8 mouse cellular contexts compared by ENCODE assay signal in the genomic region with DNA sequence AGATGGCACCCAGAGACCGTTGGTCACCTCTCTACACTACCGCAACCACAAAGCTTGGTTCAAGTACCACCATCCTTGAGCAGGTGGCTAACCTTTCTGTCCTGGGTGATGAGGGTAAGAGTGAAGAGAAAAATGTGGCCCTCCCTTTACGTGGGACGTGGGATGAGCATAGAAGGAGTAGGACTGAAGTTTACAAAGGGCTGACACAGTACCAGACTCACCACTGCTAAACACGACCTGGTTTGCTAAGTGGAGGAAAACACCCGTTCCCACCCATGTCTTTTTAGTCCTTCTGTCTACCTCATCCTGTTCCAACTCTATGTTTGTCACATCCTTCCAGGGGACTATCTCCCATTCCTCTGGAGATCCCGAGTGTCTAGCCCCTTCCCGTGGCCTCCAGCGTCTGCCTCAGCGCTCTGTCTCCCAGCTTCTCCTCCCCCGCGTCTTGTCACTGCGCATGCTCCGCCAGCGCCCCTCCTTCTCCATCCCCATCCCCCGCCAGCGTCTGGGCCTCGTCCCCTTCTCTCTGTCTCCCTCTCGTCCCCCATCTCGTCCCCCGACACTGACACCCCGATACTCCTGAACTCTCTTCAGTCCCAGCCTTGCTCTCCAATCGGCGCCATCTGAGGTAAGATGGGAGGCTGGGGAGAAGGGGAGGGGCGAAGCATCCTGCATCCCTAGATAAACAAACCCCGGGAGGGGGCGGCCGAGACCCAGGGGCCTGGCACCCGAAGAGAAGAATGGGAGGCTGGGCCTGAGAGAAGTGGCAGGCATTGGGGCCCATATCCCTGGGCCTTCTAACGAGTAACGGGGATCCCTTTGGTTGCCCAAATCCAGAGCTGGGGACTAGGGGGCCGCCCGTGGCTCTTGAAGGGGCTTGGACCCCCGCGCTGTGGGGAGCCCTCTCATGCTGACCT. TPM values are rescaled to one million over a fixed set of nuclear protein-coding genes. Genes with fewer than 3 reads are reported as not detected.
DNase-seq lines count a peak whose midpoint lies in the region; ATAC-seq and TF ChIP-seq lines count a peak whose summit lies in the region.
"Had no signal": no experiment of that assay in that cellular context is flagged by ENCODE, and none has a peak within 500 bp of the region (broad histone marks: within the 10 kb centered on the region; RNA-seq: fewer than 3 reads in every experiment).

A gene (plus strand): TSS at position 514 of the 917 bp plus-strand sequence.

- WGBS in hindbrain, embryonic 16.5 days: 7% methylated on average over 33 of the region's 35 CpGs
- WGBS in midbrain, embryonic 15.5 days: 6% methylated on average over 35 of the region's 35 CpGs

- H3K4me1 ChIP-seq in hindbrain, embryonic 16.5 days (ENCODE audit: control insufficient read depth, insufficient read depth, low read depth, low read length): peaks cover 29% of the 10 kb centered on the region
- peaks cover 38% of the 10 kb centered on the region for H3K4me1 ChIP-seq in midbrain, embryonic 15.5 days

- intact Hi-C loops in gastrocnemius, adult 2 months (cut with DNase I): no loop called here
- intact Hi-C loops in left cerebral cortex, postnatal 25 days (cut with DNase I): no loop called here

- H3K9me3 ChIP-seq in hindbrain, embryonic 16.5 days (ENCODE audit: control insufficient read depth, low read length): no peaks in the 10 kb centered on the region
- H3K9me3 ChIP-seq in midbrain, embryonic 15.5 days: no peaks in the 10 kb centered on the region

- ATAC-seq in hindbrain, embryonic 16.5 days: peak; percentile 88
- ATAC-seq in midbrain, embryonic 15.5 days (replicated peaks): peak; percentile 77

- H3K36me3 ChIP-seq in hindbrain, embryonic 16.5 days (ENCODE audit: control insufficient read depth, insufficient read depth, low read length): peaks cover 13% of the 10 kb centered on the region
- peaks cover 10% of the 10 kb centered on the region for H3K36me3 ChIP-seq in midbrain, embryonic 15.5 days (replicated peaks)

- peak within 1 kb of the TSS; percentile 68 for H3K4me3 ChIP-seq in gastrocnemius, adult 2 months
- peak within 1 kb of the TSS; percentile 59 for H3K4me3 ChIP-seq in hindbrain, embryonic 16.5 days (ENCODE audit: low read length)
- H3K4me3 ChIP-seq in midbrain, embryonic 15.5 days: peak within 1 kb of the TSS; percentile 74

- peak within 1 kb of the TSS; percentile 94 for H3K9ac ChIP-seq in hindbrain, embryonic 16.5 days (ENCODE audit: low read depth, low read length)
- H3K9ac ChIP-seq in midbrain, embryonic 15.5 days: peak within 1 kb of the TSS; percentile 97

- peak within 1 kb of the TSS; percentile 79 for H3K27ac ChIP-seq in gastrocnemius, adult 2 months
- peak within 1 kb of the TSS; percentile 86 for H3K27ac ChIP-seq in hindbrain, embryonic 16.5 days (ENCODE audit: low read depth, low read length)
- peak within 1 kb of the TSS; percentile 85 for H3K27ac ChIP-seq in midbrain, embryonic 15.5 days
- H3K27ac ChIP-seq: macrophage had no signal

- no peak for DNase-seq in adrenal gland, adult 8-10 months
- peak; percentile 89 to 91 for DNase-seq in cerebellum, postnatal 36 days
- peak; percentile 81 for DNase-seq in gastrocnemius, adult 2 months
- peak; percentile 90 to 94 for DNase-seq in left cerebral cortex, postnatal 25 days (ENCODE audit: low spot score in 2 of 2)
- peak; percentile 71 for DNase-seq in telencephalon, adult 2 months (ENCODE audit: low read depth, low spot score)

- no peaks in the 10 kb centered on the region for H3K27me3 ChIP-seq in hindbrain, embryonic 16.5 days (replicated peaks; ENCODE audit: control insufficient read depth, insufficient read depth, low read length)
- no peaks in the 10 kb centered on the region for H3K27me3 ChIP-seq in midbrain, embryonic 15.5 days (replicated peaks)

- no peak for TF ChIP-seq CTCF in gastrocnemius, adult 2 months (IDR thresholded peaks at IDR 0.05)

- peak within 1 kb of the TSS; percentile 91 for H3K4me2 ChIP-seq in hindbrain, embryonic 16.5 days (ENCODE audit: low read length)
- H3K4me2 ChIP-seq in midbrain, embryonic 15.5 days: peak within 1 kb of the TSS; percentile 81

RNA-seq across cellular contexts. Expression of the gene that starts here (rescaled TPM):
- total RNA-seq in adrenal gland, adult 8-10 months (2022): 10 to 100 TPM; 20.8 to 35.8 (median 30.0) TPM
- 1 to 10 TPM; 5.5 to 5.8 TPM for total RNA-seq in gastrocnemius, adult 2 months (2021)
- polyA plus RNA-seq in hindbrain, embryonic 16.5 days (2015; fragmentation: Nextera tagmentation; extraction: Ambion mirVana): 96.5 and 138 TPM in 2 replicates
- total RNA-seq in left cerebral cortex, postnatal 25 days (2021): 100 to 1,000 TPM; 467 to 489 TPM
- polyA plus RNA-seq in midbrain, embryonic 15.5 days (2015; fragmentation: Nextera tagmentation; extraction: Ambion mirVana): 106 and 110 TPM in 2 replicates
- polyA plus RNA-seq: macrophage had no signal

Comparison
In these comparisons a context has a peak if more than half of its experiments do, and no peak if none do; other contexts are left out.
1. RNA of the gene that starts here (total RNA-seq): 467 to 489 TPM in left cerebral cortex, postnatal 25 days; 20.8 to 35.8 TPM in adrenal gland, adult 8-10 months and 5.5 to 5.8 TPM in gastrocnemius, adult 2 months; every median in the first group is over 10 times any median in the second.
2. Peak in every context shown above with its lines, with median percentiles within 50 percentile points of each other: H3K27ac ChIP-seq and H3K4me3 ChIP-seq.